Mouse (Mus musculus) limb, embryonic 14.5 days (tissue): ENCODE data around the gene Csk. TPM values are rescaled to one million over a fixed set of nuclear protein-coding genes. Genes with fewer than 3 reads are reported as not detected.
A peak's percentile ranks its signal among the peaks of the same experiment; 100 is the strongest.

Experiments used
- ATAC-seq: fragments of 200-750 bp; cut with Nextera tagmentation; 2 replicates; pipeline ENCODE4 v1.8.0; 2017; ENCODE audit warnings: low read depth, moderate number of reproducible peaks, moderate TSS enrichment; ENCODE audit not compliant: low FRiP score
- DNase-seq: peaks from one replicate; pipeline ENCODE4 v3.0.0-alpha.2; 2015; ENCODE audit warnings: low spot score
- H3K27ac ChIP-seq: fragments of 300-500 bp; sonication (generic); replicated peaks from 2 replicates; pipeline ENCODE4 v1.5.1; 2014; ENCODE audit warnings: low read depth, mild to moderate bottlenecking, low read length, moderate library complexity, mixed read lengths
- H3K27me3 ChIP-seq: fragments of 300-500 bp; sonication (generic); 2 replicates; pipeline ENCODE4 v1.6.1; 2014; ENCODE audit warnings: low read length, mixed read lengths; ENCODE audit not compliant: control insufficient read depth, insufficient read depth
- H3K36me3 ChIP-seq: fragments of 300-500 bp; sonication (generic); 2 replicates; pipeline ENCODE4 v1.6.1; 2014; ENCODE audit warnings: mild to moderate bottlenecking, low read length, moderate library complexity, mixed read lengths; ENCODE audit not compliant: control insufficient read depth, insufficient read depth
- H3K4me1 ChIP-seq: fragments of 300-500 bp; sonication (generic); 2 replicates; pipeline ENCODE4 v1.6.1; 2014; ENCODE audit warnings: antibody characterized with exemption, low read length, mixed read lengths; ENCODE audit not compliant: control insufficient read depth, insufficient read depth
- H3K4me2 ChIP-seq: fragments of 300-500 bp; sonication (generic); replicated peaks from 2 replicates; pipeline ENCODE4 v1.6.1; 2014; ENCODE audit warnings: low read depth, mild to moderate bottlenecking, low read length, moderate library complexity; ENCODE audit not compliant: severe bottlenecking
- H3K4me3 ChIP-seq: fragments of 300-500 bp; sonication (generic); replicated peaks from 2 replicates; pipeline ENCODE4 v1.5.1; 2014; ENCODE audit warnings: low read length
- H3K9ac ChIP-seq: fragments of 300-500 bp; sonication (generic); 2 replicates; pipeline ENCODE4 v1.6.1; 2014; ENCODE audit warnings: mild to moderate bottlenecking, low read depth, low read length, moderate library complexity; ENCODE audit not compliant: severe bottlenecking
- H3K9me3 ChIP-seq: fragments of 300-500 bp; sonication (generic); 2 replicates; pipeline ENCODE4 v1.6.1; 2016; ENCODE audit warnings: low read length; ENCODE audit not compliant: control insufficient read depth
- POLR2A ChIP-seq: fragments of 200-500 bp; IDR thresholded peaks from 2 replicates; pipeline ENCODE4 v1.8.0; 2012; ENCODE audit warnings: inconsistent platforms, mild to moderate bottlenecking, moderate library complexity, borderline replicate concordance; ENCODE audit not compliant: insufficient read depth, insufficient read length; ENCODE audit errors: extremely low read depth
- WGBS: fragments of 180-500 bp; shearing (Covaris S2); extraction: QIAGEN DNeasy Blood & Tissue Kit; methylation state at CpG from one replicate; pipeline ENCODE4 v1.1.7; 2014; 5-methylcytosine and 5-hydroxymethylcytosine counted together
- polyA plus RNA-seq, 2 experiments: library from polyadenylated mRNA; depleted of rRNA in 1 of 2; stranded (reverse) in 1 of 2; unstranded in 1 of 2; fragments of >200 nt; fragmentation: Nextera tagmentation in 1 of 2; extraction: Ambion mirVana in 1 of 2; gene quantifications; 2 replicates each; pipeline versions ENCODE4 v1.2.1 to v1.2.3; 2012 to 2014

Csk gene
- polyA plus RNA-seq (2012; rRNA removed) (88.5 and 91.4 TPM in 2 replicates), polyA plus RNA-seq (2014; fragmentation: Nextera tagmentation; extraction: Ambion mirVana) (28.1 and 29.7 TPM in 2 replicates)

DNA sequence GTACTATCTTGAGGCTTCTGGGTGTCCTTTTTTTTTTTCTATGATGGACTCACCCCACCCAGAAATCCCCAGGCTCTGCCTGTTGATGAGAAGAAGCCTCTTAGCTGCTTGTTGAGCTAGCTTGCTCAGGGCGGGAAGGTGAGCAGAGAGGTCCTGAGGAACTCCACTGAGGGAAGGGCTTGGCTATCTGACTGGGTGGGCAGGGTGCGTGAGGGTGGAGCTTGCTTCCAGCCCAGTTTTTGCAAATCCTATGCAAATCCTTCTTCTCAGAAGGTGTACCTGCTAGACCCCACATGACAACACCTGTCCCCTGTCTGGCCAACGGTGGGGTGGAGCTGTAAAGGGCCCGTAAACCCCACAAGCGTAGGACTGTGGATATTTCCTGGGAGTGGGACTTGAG, at the start of gene Csk:
TSS of gene Csk (minus strand) at position 349 of the 400 bp plus-strand sequence.
- DNase-seq (no peak), ATAC-seq (no peak)
- no peak within 1 kb of the TSS for H3K4me2 ChIP-seq
- H3K4me1 ChIP-seq, result peaks cover 15% of the 10 kb centered on the region; the same call in 1 of the 2 replicates
- WGBS, result 48% methylated on average over 5 of the region's 5 CpGs
- H3K4me3 ChIP-seq, result no peak within 1 kb of the TSS
- no peaks in the 10 kb centered on the region for H3K27me3 ChIP-seq
- no peak within 1 kb of the TSS for H3K27ac ChIP-seq
- no peak within 1 kb of the TSS for H3K9ac ChIP-seq
- no peak for TF ChIP-seq POLR2A
- no peaks in the 10 kb centered on the region for H3K9me3 ChIP-seq
- H3K36me3 ChIP-seq, result no peaks in the 10 kb centered on the region

DNA sequence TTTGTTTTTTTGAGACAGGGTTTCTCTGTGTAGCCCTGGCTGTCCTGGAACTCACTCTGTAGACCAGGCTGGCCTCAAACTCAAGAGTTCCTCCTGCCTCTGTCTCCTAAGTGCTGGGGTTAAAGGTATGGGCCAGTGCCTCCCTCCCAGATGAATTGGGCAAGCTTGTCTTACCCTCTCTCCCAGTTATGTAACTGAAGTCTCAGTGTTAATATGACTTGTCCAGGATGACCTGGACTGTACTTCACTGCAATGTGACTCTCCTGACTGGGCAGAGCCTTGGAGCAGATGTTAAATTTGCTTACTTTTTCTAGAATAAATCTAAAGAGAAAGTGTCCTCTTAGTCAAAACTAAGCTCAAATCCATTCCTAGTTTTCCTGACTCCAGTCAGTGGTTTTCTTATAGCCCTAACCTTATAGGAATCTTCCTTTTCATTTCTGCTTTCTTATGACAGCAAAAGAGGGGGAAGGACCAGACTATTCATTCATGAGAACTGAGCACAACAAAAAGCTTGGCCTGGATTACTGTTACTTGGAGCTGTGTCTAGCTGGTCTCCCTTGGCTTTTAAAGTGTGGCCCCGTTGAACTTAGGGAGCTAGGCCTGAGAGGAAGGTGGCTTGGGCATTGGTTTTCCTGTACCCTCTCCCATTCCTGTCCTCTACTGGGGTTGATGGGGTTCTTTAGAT, 45.2 kb upstream of the Csk start:
- Histone ChIP-seq H3K27ac (no peak overlapping the region), H3K4me1 (peaks cover 7% of the 10 kb centered on the region; the same call in 1 of the 2 replicates), H3K36me3 (no peaks in the 10 kb centered on the region), H3K27me3 (peaks cover 34% of the 10 kb centered on the region), H3K9ac (no peak overlapping the region), H3K4me3 (no peak overlapping the region), H3K9me3 (no peaks in the 10 kb centered on the region), H3K4me2 (no peak overlapping the region)
- ATAC-seq, result no peak
- WGBS, result 79% methylated on average over 1 of the region's 1 CpGs
- DNase-seq, result peak; percentile 30
- TF ChIP-seq POLR2A, result no peak

DNA sequence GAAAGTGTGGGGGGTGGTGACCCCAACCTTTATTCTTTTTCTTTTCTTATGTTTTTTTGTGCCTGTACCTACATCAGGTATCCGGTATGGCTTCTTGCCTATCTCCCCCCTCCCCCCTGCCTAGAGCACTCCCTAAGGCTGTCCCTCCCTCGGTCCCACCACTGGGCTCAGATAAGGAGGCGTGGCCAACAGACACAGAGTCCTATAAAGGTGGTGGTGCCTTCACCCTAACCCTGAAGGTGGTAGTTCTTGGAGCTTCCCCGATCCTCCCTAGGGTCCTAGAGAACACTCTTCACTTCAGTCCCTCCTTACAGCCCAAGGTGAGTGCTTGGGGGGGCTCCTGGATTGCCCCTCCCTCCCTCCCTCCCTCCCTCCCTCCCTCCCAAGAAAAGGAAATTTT, 43.9 kb upstream of the Csk start:
- Histone ChIP-seq H3K36me3 (no peaks in the 10 kb centered on the region), H3K9ac (no peak overlapping the region), H3K27me3 (peaks cover 34% of the 10 kb centered on the region), H3K4me3 (no peak overlapping the region), H3K4me2 (no peak overlapping the region), H3K27ac (no peak overlapping the region), H3K9me3 (no peaks in the 10 kb centered on the region), H3K4me1 (peaks cover 7% of the 10 kb centered on the region; the same call in 1 of the 2 replicates)
- no peak for TF ChIP-seq POLR2A
- no peak for DNase-seq
- no peak for ATAC-seq
- WGBS, result 13% methylated on average over 4 of the region's 4 CpGs

DNA sequence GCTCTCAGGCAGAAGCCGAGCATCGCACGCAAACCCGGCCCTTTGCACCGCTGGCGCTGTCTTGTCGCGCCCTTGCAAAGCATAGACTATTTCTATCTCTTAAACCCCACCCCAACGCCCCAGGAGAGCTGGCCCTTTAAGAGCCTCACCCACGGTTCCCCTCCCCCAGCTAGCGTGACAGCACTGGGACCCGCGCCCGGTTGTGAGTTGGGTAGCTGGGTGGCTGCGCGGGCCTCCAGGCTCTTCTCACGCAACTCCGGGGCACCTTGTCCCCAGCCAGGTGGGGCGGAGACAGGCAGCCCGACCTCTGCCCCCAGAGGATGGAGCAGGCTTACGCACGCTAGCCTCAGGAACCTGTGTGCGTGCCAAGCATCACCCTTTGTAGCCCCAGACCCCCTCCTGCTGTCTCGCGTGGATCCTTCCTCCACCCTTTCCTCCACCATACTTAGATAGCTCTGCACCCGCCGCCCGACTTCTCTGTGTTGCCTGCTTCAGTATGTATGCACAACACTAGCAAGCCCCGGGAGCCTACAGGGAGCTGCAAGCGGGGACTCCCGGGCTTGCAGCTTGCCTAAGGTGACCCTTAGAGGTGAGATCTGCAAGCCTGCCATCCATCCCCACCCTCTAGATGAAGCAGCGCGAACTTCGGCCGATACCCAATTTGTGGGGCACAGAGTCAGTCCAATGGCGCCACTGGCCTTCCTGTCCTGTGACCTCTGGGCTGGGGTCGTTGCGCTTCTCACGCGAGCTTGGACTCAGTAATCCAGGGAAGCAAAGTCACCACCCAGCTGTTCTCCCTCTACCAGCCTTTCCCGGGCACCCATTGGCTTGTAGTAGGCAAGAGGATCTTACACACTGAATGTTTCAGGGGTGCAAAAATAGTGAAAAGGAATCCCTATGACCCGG, 43.2 kb upstream of the Csk start:
- H3K9me3 ChIP-seq, result no peaks in the 10 kb centered on the region
- peaks cover 34% of the 10 kb centered on the region for H3K27me3 ChIP-seq
- H3K4me3 ChIP-seq, result peak overlapping the region; percentile 36
- H3K4me2 ChIP-seq, result peak overlapping the region; percentile 62
- no peak overlapping the region for H3K27ac ChIP-seq
- no peak for TF ChIP-seq POLR2A
- 3% methylated on average over 41 of the region's 42 CpGs for WGBS
- peaks cover 7% of the 10 kb centered on the region; the same call in 1 of the 2 replicates for H3K4me1 ChIP-seq
- no peak for DNase-seq
- no peak for ATAC-seq
- no peaks in the 10 kb centered on the region for H3K36me3 ChIP-seq
- H3K9ac ChIP-seq, result peak overlapping the region; percentile 50

DNA sequence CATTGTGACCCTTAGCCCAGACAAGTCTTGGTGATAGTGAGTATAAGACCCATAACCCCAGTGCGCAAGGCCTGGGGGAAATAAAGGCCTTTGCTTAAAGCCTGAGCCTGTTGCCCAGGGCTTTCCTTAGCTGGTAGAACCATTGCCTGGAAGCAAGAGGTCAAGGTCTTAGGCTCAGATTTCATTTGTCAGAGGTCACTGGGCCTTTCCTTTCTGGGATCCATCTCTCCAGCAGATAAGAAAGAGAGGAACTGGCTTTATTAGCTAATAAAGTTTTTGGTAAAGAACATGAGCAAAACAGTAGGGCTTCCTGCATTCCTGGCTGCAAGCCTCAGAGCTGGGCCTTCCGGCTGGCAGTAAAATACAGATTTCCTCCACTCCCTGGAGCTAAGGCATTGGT, 40.7 kb upstream of the Csk start:
- Histone ChIP-seq H3K4me3 (no peak overlapping the region), H3K9me3 (no peaks in the 10 kb centered on the region), H3K4me1 (peaks cover 7% of the 10 kb centered on the region; the same call in 1 of the 2 replicates), H3K36me3 (no peaks in the 10 kb centered on the region), H3K27ac (no peak overlapping the region), H3K27me3 (peaks cover 34% of the 10 kb centered on the region), H3K9ac (no peak overlapping the region), H3K4me2 (no peak overlapping the region)
- DNase-seq, result no peak
- no peak for TF ChIP-seq POLR2A
- ATAC-seq, result no peak
- 62% methylated on average over 2 of the region's 2 CpGs for WGBS
